Mouse (Mus musculus) ES-E14 (cell line): Measurements from ENCODE around the gene Abcc5.

Source experiments
- HCFC1 ChIP-seq: IDR thresholded peaks from 2 replicates; pipeline ENCODE4 v1.6.1; 2012; ENCODE audit warnings: low read length, inconsistent platforms, borderline replicate concordance; ENCODE audit not compliant: insufficient read depth
- MAFK ChIP-seq: IDR thresholded peaks from 2 replicates; pipeline ENCODE4 v1.6.1; 2014; ENCODE audit warnings: mild to moderate bottlenecking, low read depth, low read length, inconsistent platforms; ENCODE audit not compliant: insufficient read depth

DNA sequence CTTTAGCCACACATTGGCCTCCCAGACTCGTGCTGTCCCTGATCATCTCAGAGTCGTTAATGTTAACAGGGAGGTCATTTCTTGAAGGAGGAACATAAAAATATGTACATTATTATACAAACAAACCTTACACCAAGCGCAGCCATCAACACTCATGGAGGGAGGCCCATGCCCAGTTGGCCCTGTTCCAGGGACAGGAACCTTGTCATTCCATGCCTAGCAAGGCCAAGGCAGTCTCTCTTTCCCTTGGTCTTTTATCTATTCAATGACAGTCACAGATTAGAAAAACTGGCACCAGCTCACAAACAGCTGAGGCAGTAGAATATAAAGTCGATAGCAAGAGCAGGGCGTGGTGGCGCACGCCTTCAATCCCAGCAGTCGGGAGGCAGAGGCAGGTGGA is 48.0 kb upstream of the Abcc5 start:
- TF ChIP-seq MAFK (no peak), HCFC1 (no peak)
